Mouse (Mus musculus) small intestine, adult 2 months (tissue): ENCODE data around the gene Hoxd11.

Experiments used
- CTCF ChIP-seq: fragments of 200-500 bp; IDR thresholded peaks from 2 replicates; pipeline ENCODE4 v1.5.1; 2012; ENCODE audit warnings: low read depth, mild to moderate bottlenecking, control low read depth, inconsistent platforms, low read length, moderate library complexity, mixed read lengths; ENCODE audit not compliant: insufficient replicate concordance, insufficient read length; ENCODE audit errors: extremely low read depth
- POLR2A ChIP-seq: fragments of 200-500 bp; IDR thresholded peaks from 2 replicates; pipeline ENCODE4 v1.6.1; 2012; ENCODE audit warnings: low read depth, mild to moderate bottlenecking, control low read depth, inconsistent platforms, low read length, moderate library complexity

GRCm38 (mm10) chr2:74669650-74670235, 9.6 kb upstream of the Hoxd11 start:
- no peak for TF ChIP-seq CTCF
- no peak for TF ChIP-seq POLR2A
